Comparison of ENCODE assay signal across 9 mouse cellular contexts in the genomic region with DNA sequence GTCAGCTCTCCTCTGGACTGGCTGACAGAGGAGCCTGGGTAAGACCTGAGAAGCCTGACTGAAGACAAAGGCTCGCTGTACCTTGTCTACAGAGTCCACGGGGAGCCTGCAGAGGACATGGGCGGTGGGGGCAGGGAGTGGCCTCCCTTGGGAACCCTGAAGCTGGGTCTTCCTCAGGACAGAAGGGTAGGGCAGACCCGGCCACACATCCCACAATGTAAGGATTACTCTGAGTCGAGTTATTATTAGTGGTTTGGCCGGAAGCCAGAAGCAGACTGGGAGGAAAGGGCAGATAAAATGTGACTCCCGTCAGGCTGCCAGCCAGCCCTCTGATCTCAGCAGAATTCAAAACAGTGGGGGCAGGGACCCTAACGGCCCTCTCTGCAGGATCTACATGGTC. TPM values are rescaled to one million over a fixed set of nuclear protein-coding genes. Genes with fewer than 3 reads are reported as not detected.
DNase-seq lines count a peak whose midpoint lies in the region; ATAC-seq lines count a peak whose summit lies in the region.
"Had no signal": no experiment of that assay in that cellular context is flagged by ENCODE, and none has a peak within 500 bp of the region (broad histone marks: within the 10 kb centered on the region; RNA-seq: fewer than 3 reads in every experiment).

No protein-coding gene starts in this region.

- no peaks in the 10 kb centered on the region for H3K36me3 ChIP-seq in forebrain, embryonic 11.5 days (ENCODE audit: control insufficient read depth, insufficient read depth, low read length)

- H3K27ac ChIP-seq in forebrain, embryonic 11.5 days (ENCODE audit: low read depth, low read length): peak overlapping the region; percentile 65

- no peaks in the 10 kb centered on the region for H3K9me3 ChIP-seq in forebrain, embryonic 11.5 days (ENCODE audit: control insufficient read depth, low read length)

- no peak for ATAC-seq in forebrain, embryonic 11.5 days (replicated peaks; ENCODE audit: low FRiP score)

- no peaks in the 10 kb centered on the region for H3K27me3 ChIP-seq in forebrain, embryonic 11.5 days (ENCODE audit: control insufficient read depth, insufficient read depth, low read length)
- H3K27me3 ChIP-seq: CH12.LX had no signal

- DNase-seq in left cerebral cortex, postnatal 4 days: peak; percentile 70
- DNase-seq in left cerebral cortex, adult 11 months (ENCODE audit: low spot score): no peak
- no peak for DNase-seq in forebrain, embryonic 11.5 days (ENCODE audit: low spot score)
- DNase-seq in heart, postnatal 25 days (ENCODE audit: low spot score): peak; percentile 38
- peak; percentile 80 to 87 for DNase-seq in kidney, postnatal 4 days
- DNase-seq in mesoderm, embryonic 11.5 days (ENCODE audit: low read depth, low spot score): peak; percentile 43
- DNase-seq in urinary bladder, postnatal 25 days (ENCODE audit: low spot score): peak; percentile 48
- no peak for DNase-seq in thymus, postnatal 14 days

- WGBS in forebrain, embryonic 11.5 days: 8% methylated on average over 8 of the region's 8 CpGs

- H3K9ac ChIP-seq in forebrain, embryonic 11.5 days (ENCODE audit: low read length): 0 out of 2 replicates have a peak overlapping the region, but pooled peaks have one; percentile 6

- no peak overlapping the region for H3K4me3 ChIP-seq in forebrain, embryonic 11.5 days (ENCODE audit: low read depth, low read length)

- intact Hi-C loops in left cerebral cortex, postnatal 4 days (cut with DNase I): no loop called here
- intact Hi-C loops in heart, postnatal 25 days (cut with DNase I): no loop called here

- peaks cover 55% of the 10 kb centered on the region for H3K4me1 ChIP-seq in forebrain, embryonic 11.5 days (replicated peaks; ENCODE audit: control insufficient read depth, insufficient read depth, low read length)

- H3K4me2 ChIP-seq in forebrain, embryonic 11.5 days (ENCODE audit: low read depth, low read length, severe bottlenecking): no peak overlapping the region

RNA-seq across cellular contexts. Expression of gene Ccdc85c, which starts 30.4 kb away (rescaled TPM):
- total RNA-seq in left cerebral cortex, postnatal 4 days (2021): 10 to 100 TPM; 60.2 to 64.1 TPM
- polyA plus RNA-seq in forebrain, embryonic 11.5 days (2014; fragmentation: Nextera tagmentation; extraction: Ambion mirVana): 18.0 and 18.8 TPM in 2 replicates
- 10 to 100 TPM; 36.4 to 40.9 TPM for total RNA-seq in heart, postnatal 25 days (2021)

Comparison
In these comparisons a context has a peak if more than half of its experiments do, and no peak if none do; other contexts are left out.
1. DNase-seq: peak in left cerebral cortex, postnatal 4 days (single experiment), heart, postnatal 25 days (single experiment), kidney, postnatal 4 days (2 of 2), mesoderm, embryonic 11.5 days (single experiment) and urinary bladder, postnatal 25 days (single experiment); none in left cerebral cortex, adult 11 months (single experiment), forebrain, embryonic 11.5 days (single experiment) and thymus, postnatal 14 days (single experiment).